Mouse (Mus musculus) left cerebral cortex, adult 9 months (tissue): ENCODE measurements around the gene Cables2.

Source experiments
- DNase-seq, 2 experiments: peaks; one replicate each; pipeline ENCODE4 v3.0.0; 2022; ENCODE audit warnings: low spot score in 2 of 2

The Cables2 gene

DNA sequence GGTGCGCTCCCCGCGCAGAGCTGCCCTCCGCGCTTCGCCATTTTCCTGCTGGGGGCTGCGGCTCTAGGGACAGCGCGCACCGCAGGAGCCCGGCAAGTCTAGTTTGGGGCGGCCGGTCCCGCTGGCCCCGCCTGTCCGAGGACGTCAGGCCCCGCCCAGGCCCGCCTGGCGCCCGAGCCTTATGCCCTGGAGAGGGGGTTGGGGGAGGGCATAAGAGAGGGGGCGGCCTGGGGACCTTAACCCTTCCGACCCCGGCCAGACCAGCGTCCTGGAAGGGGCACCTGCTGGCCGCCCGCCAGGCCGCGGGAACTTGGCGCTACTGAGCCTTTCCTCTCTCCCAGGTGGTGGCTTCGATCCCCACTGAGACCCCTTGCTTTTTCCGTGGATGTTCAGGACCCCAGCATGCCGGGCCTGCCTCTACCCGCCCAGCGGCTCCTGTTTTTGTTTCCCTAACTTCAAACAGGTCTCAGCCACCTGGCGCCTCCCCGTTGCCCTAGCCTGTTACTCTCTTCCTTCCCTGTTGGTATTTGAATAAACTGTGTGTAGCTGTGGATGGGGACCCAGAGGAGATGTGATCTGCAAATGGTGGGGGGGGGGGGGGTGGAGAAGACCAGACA, 47.4 kb downstream of the Cables2 start, which contains the start of gene Lama5:
Lama5 (minus strand) TSS at position 98 of the 617 bp plus-strand sequence.
- DNase-seq = no peak

DNA sequence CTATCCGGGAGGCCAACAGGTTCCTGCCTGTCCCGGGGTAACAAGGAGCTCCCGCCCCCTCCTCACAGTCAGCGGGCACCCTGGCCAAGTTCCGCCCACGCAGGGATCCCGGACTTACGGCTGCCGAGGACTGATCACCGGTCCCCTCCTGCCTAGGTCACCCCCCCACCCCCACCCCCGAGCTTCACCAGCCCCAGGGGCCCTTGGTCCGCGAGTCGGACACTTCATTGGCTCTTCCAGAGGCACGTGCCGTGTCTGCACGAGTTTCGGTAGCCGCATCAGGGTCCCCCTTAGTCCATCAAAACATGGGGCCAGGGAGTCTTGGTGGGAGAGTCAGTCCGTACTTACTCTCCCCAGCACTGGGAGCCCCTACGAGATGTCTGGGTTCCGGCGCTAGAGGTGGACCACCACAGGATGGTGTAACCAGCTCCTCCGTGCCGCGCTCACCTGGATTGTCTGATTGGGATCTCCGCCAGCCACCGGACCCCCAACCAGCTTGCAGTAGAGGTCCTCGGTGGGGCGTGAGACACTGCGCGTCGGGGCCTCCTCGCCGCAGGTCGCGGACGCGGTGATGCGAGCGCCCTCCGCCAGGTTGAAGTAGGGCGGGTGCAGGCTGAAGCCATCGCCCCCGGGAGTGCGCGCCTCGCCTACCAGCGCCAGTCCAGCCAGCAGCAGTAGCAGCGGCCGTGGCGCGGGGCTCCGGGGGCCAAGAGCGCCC, 48.1 kb downstream of the Cables2 start:
- DNase-seq = no peak

DNA sequence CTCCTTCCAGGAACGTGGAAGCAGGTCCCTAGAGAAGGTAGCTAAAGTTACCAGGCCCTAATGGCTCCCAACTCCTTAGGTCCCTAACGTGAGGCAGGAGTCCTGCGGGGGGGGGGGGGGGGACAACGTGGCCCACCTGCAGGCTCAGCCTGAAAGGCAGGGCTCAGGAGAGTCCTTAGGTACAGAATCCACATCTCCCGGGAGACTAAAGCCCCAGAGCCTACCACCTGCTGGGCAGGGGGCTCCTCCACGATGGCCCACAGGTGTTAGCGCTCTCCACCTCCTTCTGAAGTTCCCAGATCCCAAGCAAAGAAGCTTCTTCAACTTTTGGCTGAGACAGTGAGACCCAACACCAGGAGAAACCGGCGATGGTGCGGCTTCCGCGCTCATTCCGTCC, 48.7 kb downstream of the Cables2 start:
- no peak for DNase-seq

DNA sequence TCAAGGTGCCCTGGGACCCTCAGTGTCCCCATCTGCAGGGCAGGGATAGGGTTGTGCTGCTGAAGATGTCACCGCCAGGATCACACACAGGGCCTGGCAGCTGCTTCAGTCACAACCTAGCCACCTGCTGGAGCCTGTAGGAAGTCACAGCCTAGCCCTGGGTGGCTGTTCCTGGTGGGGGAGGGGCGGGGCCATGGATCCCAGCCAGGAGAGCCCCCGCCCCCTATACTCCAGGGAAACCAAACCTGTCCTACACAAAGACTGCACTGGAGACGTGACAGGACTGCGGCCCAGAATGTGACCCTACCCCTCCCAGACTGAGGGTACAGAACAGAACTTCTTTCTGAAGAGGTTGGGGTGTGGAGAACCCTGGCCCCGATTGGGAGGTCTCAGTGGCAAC, 51.0 kb downstream of the Cables2 start:
- DNase-seq = no peak

DNA sequence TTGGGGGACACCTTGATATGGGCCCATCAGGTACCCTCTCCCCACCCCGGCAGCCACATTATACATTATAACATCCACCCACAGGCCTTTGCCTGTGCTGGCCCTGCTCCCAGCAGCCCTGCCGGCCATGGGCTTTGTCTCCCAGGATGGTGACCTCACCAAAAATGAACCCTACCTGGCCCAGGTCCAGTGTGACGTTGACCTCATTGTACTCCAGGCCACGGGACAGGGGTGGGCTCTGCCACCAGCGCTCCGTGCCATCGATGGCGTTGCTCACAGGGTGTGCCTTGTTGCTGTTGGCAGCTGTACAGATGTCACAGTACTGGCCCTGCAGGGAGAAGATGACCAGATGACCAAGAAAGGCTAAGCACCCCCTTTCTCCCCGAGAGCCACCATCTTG, 52.2 kb downstream of the Cables2 start:
- no peak for DNase-seq

DNA sequence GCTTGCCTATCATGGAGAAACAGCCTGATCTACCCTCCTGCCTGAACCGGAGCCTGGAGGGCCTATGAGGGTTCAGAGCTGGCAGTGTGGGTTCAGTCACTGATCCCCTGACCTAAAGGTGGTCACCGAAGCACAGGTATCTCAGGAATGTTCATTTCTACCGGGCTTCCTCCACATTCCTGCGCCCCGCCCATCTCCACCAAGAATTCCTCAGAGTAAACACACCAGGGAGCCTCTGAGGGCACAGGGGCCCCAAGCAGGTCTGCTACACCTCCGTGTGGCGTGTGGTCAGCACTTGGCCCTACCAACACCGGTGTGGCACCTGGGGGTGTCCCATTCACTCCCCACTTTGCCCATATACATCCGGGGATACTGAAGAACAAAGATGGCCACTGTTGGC, 53.1 kb downstream of the Cables2 start:
- DNase-seq = no peak

DNA sequence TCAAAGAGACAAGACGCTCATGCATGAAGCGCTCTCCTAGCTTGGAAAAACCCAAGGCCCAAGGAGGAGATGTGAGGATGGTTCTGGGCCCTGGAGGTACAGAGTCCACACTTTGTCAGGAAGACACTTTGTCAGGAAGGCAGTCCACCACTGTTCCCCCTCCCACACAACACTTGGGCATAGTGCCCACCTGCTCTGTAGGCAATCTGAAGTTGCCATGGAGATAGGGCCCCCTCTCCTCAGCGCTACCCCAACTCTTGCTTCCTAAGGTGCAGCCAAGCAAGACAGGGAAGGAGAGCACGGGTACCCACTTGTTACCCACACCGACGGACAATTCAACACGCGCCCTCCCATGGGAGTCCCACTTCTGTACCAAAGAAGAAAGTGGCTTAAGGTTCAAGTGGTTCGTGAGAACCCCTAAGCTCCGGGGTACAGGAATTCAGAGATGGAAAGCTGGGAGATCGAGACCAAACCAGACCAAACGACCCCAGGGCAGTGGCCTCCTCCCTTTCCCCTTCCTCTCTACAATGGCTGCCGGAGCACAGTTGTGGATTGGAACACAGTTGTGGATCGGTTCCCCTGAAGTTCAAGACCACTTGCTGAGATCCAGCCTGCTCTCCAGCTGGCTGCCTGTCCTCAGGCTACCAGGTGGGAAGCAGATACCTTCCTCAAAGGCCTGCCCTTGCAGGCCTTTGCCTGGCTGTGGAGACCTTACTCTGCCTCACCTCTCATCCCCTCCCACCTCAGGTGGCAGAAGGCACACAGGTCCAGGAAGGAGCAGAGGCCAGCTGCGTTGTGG, 54.0 kb downstream of the Cables2 start:
- DNase-seq = no peak

DNA sequence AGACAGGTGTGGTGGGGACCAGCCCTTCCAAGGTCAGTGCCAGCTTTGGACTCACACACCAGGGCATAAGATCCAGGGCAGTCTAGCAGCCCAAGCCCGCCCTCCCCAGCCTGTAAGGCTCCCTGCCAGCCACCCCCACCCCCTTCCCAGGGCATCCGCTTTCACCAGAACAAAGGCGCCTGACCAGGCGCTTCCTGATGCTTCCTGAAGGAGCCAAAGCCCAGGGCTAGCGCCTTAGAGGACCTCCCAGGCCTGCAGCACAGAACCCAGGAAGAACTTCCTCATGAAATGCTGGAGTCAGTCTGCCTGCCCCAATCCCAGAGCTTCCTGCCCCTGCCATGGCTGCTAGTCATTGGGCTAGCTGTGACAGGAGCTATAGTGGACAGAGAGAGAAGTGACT, 54.6 kb downstream of the Cables2 start:
- DNase-seq = no peak

DNA sequence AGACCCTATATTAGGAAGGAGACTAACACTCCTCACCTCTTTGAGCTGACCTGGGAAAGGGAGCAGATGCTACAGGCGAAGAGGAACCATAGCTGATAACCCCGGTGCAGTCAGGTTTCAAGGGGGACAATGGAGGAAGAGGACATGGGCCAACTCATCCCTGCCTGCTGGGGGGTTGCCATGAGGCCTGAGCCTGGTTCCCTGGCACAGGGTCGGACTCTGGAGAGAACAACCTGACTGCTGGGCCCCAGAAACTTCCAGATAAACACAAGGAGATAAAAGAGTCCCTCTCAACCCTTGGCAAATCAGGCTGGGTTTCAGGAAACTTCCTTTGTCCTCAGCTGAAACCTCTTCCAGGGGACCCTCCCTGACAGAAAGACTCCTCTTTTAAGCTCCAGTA, 55.1 kb downstream of the Cables2 start:
- no peak for DNase-seq

DNA sequence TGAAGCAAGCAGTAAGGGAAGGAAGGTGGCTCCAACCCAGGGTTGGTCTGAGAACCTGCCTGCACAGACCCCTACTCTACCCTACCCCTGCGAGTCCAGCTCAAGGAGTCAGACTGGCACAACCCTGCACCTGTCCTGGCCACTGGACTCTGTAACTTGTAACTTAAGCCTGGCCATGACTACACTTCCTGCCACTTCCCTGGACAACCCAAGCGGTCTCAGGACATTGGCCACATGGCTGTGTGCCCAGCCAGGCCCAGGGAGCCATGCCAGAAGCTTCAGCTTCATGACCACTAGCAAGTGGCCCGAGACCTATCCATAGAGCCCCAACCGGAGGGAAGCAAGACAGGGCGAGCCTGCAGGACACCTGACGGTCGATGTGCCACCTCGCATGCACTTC, 55.7 kb downstream of the Cables2 start:
- peak in 1 of 2 experiments; percentile 49 for DNase-seq

DNA sequence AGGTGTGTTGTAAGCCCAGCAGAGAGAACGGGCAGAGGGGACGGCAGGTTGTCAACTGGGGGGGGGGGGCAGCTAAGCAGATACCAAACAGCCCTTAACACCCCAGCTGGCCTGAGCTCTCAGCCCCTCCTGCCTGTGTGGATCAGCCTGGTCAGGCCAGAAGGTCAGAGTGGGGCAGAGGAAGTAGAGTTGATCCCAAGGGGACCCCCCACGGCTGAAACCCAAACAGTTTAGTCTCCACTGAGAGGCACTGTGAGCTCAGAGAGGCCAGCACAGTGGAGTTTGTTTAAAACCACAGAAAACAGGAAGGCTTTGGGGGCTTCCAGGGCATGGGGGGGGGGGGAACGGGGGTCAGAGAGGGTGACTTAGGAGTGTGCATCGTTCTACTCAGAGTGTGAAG, 56.4 kb downstream of the Cables2 start:
- no peak for DNase-seq

DNA sequence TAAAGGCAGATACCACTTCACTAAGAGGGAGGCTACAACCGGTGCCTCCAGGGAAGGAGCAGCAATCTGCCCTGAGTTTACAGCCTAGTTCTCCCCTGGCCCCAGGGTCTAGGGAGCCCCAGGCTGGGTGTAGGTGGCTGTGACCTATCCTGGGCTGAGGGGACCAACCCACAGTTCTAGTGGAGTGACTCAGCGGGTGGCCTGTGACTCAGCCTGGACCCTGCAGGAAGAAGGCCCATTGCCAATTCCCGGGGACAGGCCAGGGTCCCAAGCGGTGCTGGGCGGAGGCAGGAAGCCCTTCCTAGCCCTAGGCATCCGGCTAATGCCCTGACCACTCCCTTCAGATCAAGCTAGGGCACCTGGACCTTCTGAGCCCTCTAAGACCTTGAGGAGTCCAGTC, 57.3 kb downstream of the Cables2 start:
- DNase-seq = no peak

DNA sequence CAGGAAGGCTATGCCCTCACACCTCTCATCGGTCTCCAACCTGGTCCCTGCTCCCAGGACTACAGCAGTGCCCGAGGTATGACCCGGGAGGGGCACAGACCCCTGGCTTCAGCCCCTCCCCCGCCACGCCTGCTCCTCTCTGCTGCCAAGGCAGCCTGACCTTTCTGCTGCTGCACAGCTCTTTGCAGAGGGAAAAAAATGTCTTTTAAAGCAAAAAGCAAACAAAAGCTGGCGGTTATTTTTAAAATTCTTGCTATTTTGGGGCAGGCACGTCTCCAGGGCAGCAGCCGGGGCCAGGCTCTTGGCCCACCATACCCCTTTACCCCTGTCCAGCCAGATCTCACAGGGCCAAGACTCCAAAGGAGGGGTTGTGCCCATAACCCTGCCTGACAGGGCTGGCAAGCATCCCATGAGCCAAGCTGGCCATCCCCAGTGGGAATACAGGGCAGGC, 58.3 kb downstream of the Cables2 start:
- DNase-seq = no peak

DNA sequence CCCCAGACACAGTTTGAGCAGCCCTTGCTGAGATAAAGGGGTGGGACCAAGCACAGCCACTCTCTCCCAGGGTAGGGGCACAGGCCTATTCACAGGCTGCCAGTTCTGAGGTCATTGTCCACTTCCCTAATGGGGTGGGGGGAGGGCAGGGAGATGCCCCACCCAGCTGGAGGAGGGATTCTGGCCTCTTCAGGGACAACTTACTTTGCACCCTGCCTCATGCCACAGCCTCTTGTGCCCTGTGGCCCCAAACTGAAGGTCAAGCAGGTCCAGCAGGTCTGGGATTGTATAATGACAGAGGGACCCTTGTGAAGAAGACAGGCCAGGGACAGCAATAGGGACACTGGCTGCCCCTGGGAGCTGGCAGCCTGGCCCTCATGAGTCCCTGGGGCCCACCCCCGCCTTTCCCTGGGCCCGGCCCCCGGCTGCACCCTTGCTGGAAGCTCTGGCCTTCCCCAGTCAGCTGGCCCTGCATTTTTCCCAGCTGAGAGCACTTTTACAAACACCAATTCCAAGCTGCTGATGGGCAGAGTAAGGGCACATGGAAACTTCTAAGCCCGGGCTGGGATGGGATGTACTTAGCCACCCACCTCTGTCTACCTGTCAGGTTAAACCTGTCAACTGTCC, 58.8 kb downstream of the Cables2 start:
- DNase-seq = no peak

DNA sequence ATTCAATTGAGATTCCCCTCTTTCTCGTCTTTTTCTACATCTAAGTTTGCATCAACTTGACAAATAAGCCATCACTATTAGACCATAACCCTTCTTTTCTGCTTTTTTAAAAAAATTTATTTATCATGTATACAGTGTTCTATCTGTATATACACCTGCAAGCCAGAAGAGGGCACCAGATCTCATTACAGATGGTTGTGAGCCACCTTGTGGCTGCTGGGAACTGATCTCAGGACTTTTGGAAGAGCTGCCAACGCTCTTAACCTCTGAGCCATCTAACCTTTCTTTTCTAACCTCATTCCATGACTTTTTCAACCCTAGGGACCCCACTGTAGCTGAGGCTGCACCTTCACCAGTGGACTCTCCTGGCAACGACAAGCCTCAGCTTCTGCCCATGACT, 61.0 kb downstream of the Cables2 start:
- DNase-seq = no peak

DNA sequence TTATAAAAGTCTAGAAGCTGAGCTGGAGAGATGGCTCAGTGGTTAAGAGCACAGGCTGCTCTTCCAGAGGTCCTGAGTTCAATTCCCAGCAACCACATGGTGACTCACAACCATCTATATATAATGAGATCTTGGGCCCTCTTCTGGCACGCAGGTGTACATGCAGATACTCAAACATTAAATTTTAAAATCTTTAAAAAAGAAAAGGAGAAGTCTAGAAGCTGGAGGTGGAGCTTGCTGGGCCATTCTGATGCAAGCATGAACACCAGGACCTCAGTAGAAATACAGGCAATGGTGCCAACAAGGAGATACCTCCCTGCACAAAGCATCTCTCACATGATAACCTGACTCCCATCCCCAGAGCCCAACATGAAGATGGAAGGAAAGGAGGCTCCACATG, 64.3 kb downstream of the Cables2 start:
- DNase-seq = no peak
